Mouse (Mus musculus) spleen, adult 2 months (tissue): ENCODE measurements at regions not wholly inside any gene's neighbourhood (a gene's known extent, or its start where the extent isn't known, plus 50 kb on each side); places are given as distances from the start of the nearest gene placed in this dataset.

Source experiments
- DNase-seq, 2 experiments: peaks; one replicate each; pipeline versions ENCODE4 v3.0.0 to v3.0.0-alpha.2; 2012 to 2021; ENCODE audit warnings: low spot score in 2 of 2, low read depth in 1 of 2
- H3K27ac ChIP-seq: fragments of 200-500 bp; 2 replicates; pipeline ENCODE4 v1.5.1; 2012; ENCODE audit warnings: low read length, inconsistent platforms; ENCODE audit not compliant: insufficient read depth
- H3K27me3 ChIP-seq: fragments of 200-500 bp; 2 replicates; pipeline ENCODE4 v1.6.1; 2012; ENCODE audit warnings: mild to moderate bottlenecking, moderate library complexity, low read length, inconsistent platforms; ENCODE audit not compliant: control insufficient read depth, insufficient read depth
- H3K36me3 ChIP-seq: fragments of 200-500 bp; 2 replicates; pipeline ENCODE4 v1.6.1; 2012; ENCODE audit warnings: mild to moderate bottlenecking, low read length, inconsistent platforms; ENCODE audit not compliant: control insufficient read depth, insufficient read depth
- H3K4me1 ChIP-seq: fragments of 200-500 bp; 2 replicates; pipeline ENCODE4 v1.6.1; 2011; ENCODE audit warnings: inconsistent platforms; ENCODE audit not compliant: control insufficient read depth, insufficient read depth, insufficient read length
- H3K4me3 ChIP-seq: fragments of 200-500 bp; 2 replicates; pipeline ENCODE4 v1.5.1; 2011; ENCODE audit warnings: mild to moderate bottlenecking, inconsistent platforms; ENCODE audit not compliant: insufficient read depth, insufficient read length; ENCODE audit errors: extremely low read depth
- CTCF ChIP-seq: fragments of 200-500 bp; IDR thresholded peaks from 2 replicates; pipeline ENCODE4 v1.5.1; 2011; ENCODE audit warnings: mild to moderate bottlenecking, inconsistent platforms; ENCODE audit not compliant: insufficient read depth, insufficient read length, insufficient replicate concordance; ENCODE audit errors: extremely low read depth
- POLR2A ChIP-seq: fragments of 200-500 bp; IDR thresholded peaks from 2 replicates; pipeline ENCODE4 v1.6.1; 2011; ENCODE audit warnings: low read depth, low read length, inconsistent platforms
- WGBS: fragments of 180-500 bp; shearing (Covaris S2); methylation state at CpG from one replicate; pipeline ENCODE4 v1.1.7; 2018; 5-methylcytosine and 5-hydroxymethylcytosine counted together

DNA sequence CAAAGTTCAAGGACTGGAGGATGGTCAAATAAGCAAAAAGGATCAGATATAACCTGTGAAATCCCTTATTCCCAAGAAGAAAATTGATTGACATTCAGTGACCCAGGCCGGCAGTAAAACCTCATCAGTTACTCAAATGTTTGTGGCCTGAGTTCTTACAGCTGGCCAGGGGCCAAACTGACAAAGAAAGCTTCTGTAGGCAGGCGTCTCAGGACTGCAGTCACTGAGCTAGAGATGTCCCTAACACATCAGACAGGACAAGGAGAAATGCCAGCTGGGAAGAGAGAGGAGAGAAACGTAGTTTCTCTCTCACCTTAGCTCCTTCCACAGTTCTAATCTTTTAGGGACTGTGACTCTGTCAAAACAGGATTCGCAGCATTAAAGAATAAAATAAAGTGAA lies 229.9 kb upstream of the Sema3d start:
- H3K36me3 ChIP-seq: no peaks in the 10 kb centered on the region
- H3K4me3 ChIP-seq: no peak overlapping the region
- DNase-seq: no peak
- no peak overlapping the region for H3K27ac ChIP-seq
- no peaks in the 10 kb centered on the region for H3K4me1 ChIP-seq
- no peak for TF ChIP-seq POLR2A
- no peak for TF ChIP-seq CTCF
- no peaks in the 10 kb centered on the region for H3K27me3 ChIP-seq
- 71% methylated on average over 4 of the region's 4 CpGs for WGBS

- TF ChIP-seq POLR2A (no peak), CTCF (no peak)
- Histone ChIP-seq H3K27ac (no peak overlapping the region), H3K4me3 (no peak overlapping the region), H3K4me1 (no peaks in the 10 kb centered on the region), H3K27me3 (no peaks in the 10 kb centered on the region), H3K36me3 (no peaks in the 10 kb centered on the region)
- 59% methylated on average over 3 of the region's 3 CpGs for WGBS
- DNase-seq: no peak
These were observed 228.6 kb upstream of the Sema3d start for GRCm38 (mm10) chr5:12154551-12155091.

GRCm38 (mm10) chr5:12191681-12192080 lies 191.5 kb upstream of the Sema3d start:
- H3K4me1 ChIP-seq: no peaks in the 10 kb centered on the region; the same call in 1 of the 2 replicates
- 48% methylated on average over 1 of the region's 1 CpGs for WGBS
- no peaks in the 10 kb centered on the region for H3K27me3 ChIP-seq
- H3K36me3 ChIP-seq: no peaks in the 10 kb centered on the region
- no peak overlapping the region for H3K27ac ChIP-seq
- DNase-seq: no peak
- H3K4me3 ChIP-seq: no peak overlapping the region
- TF ChIP-seq CTCF: no peak
- TF ChIP-seq POLR2A: no peak

DNA sequence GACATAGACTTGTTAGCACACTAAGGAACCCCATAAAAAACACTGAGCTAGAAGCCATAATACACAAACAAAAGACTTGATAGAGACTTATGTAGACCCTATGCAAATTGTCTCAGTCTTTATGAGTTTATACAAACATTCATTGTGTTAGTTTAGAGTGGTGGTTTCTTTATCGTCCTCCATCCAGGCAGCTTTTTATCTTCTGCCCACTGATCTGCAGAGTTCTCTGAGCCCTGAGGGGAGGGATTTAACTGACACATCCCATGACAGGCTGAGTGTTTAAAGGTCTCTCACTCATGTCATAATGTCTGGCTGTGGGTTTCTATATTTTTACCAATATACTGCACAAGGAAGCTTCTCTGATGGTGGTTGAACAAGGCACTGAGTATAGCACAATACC lies 175.7 kb upstream of the Sema3d start:
- no peaks in the 10 kb centered on the region for H3K4me1 ChIP-seq
- TF ChIP-seq POLR2A (no peak), CTCF (no peak)
- DNase-seq: no peak
- no peak overlapping the region for H3K4me3 ChIP-seq
- H3K36me3 ChIP-seq: no peaks in the 10 kb centered on the region
- WGBS: 85% methylated on average over 1 of the region's 1 CpGs
- no peak overlapping the region for H3K27ac ChIP-seq
- H3K27me3 ChIP-seq: no peaks in the 10 kb centered on the region

DNA sequence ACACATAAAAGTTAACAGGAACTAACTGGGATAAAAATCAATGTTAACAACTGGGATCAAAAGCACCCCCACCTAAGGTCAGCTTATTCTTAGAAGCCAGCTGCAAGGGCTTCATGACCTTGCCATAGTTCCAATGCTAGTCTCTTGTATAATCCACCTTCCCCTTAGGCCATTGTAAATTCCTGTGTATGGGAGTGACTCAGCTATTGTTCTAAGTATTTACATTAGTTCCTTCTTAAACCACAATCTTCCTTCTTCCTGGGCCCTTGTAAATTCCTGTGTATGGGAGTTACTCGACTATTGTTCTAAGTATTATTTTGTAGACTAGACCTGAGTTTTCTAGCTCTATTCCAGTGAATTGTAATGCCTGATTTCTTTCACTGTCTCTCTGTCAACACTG lies 173.6 kb upstream of the Sema3d start:
- WGBS: 36% methylated on average over 1 of the region's 1 CpGs
- H3K27ac ChIP-seq: no peak overlapping the region
- no peaks in the 10 kb centered on the region for H3K27me3 ChIP-seq
- no peak for DNase-seq
- TF ChIP-seq CTCF (no peak), POLR2A (no peak)
- no peaks in the 10 kb centered on the region for H3K4me1 ChIP-seq
- H3K36me3 ChIP-seq: no peaks in the 10 kb centered on the region
- H3K4me3 ChIP-seq: no peak overlapping the region

- DNase-seq: no peak
- no peaks in the 10 kb centered on the region for H3K36me3 ChIP-seq
- 89% methylated on average over 3 of the region's 3 CpGs for WGBS
- no peaks in the 10 kb centered on the region for H3K4me1 ChIP-seq
- TF ChIP-seq CTCF: no peak
- TF ChIP-seq POLR2A: no peak
- no peak overlapping the region for H3K27ac ChIP-seq
- no peaks in the 10 kb centered on the region for H3K27me3 ChIP-seq
- H3K4me3 ChIP-seq: no peak overlapping the region
These were observed 169.7 kb upstream of the Sema3d start for GRCm38 (mm10) chr5:12213448-12213847.

DNA sequence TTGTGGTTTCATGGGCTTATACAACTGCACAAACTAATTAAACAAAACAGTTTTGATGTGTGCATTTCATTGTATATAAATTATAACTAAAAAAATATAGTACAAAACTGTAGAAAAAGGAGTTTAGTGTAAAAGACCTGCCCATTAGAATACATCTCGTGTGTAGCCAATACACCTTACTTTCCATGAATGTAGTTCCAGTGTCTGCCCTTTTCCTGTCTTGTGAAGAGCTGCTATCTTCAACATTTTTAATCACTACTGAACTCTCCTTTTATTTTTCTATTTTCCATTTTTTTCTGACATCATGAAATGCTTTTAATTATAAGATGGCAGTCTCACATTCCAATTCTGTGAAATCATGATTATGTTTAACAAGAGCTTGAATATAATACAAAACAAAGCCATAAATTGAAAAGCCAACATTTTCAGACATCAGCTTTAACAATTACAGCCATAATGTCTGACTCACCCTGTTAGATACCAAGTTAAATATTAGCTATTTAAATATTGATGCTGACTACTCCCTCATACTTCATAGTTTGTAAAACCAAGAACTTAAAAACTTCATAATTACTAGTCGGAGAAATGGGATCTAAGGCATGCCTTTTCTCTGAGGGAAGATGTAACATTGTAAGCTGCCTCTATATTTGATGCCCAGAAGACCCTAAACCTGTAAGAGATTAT lies 163.6 kb upstream of the Sema3d start:
- H3K4me3 ChIP-seq: no peak overlapping the region
- 86% methylated on average over 2 of the region's 2 CpGs for WGBS
- DNase-seq: no peak
- TF ChIP-seq POLR2A: no peak
- TF ChIP-seq CTCF: no peak
- no peaks in the 10 kb centered on the region for H3K4me1 ChIP-seq
- no peaks in the 10 kb centered on the region for H3K36me3 ChIP-seq
- no peaks in the 10 kb centered on the region for H3K27me3 ChIP-seq
- no peak overlapping the region for H3K27ac ChIP-seq
